Mouse (Mus musculus) hindbrain, embryonic 12.5 days (tissue): Measurements from ENCODE around the gene Aebp1. TPM values are rescaled to one million over a fixed set of nuclear protein-coding genes. Genes with fewer than 3 reads are reported as not detected.

ENCODE experiments used
- ATAC-seq: fragments of 200-750 bp; cut with Nextera tagmentation; 2 replicates; pipeline ENCODE4 v1.8.0; 2017; ENCODE audit warnings: moderate TSS enrichment; ENCODE audit not compliant: low FRiP score
- H3K27ac ChIP-seq: fragments of 300-500 bp; sonication (generic); 2 replicates; pipeline ENCODE4 v1.5.1; 2016; ENCODE audit warnings: mild to moderate bottlenecking
- H3K27me3 ChIP-seq: fragments of 300-500 bp; sonication (generic); 2 replicates; pipeline ENCODE4 v1.6.1; 2016; ENCODE audit warnings: mild to moderate bottlenecking
- H3K36me3 ChIP-seq: fragments of 300-500 bp; sonication (generic); 2 replicates; pipeline ENCODE4 v1.6.1; 2016; ENCODE audit warnings: mild to moderate bottlenecking
- H3K4me1 ChIP-seq: fragments of 300-500 bp; sonication (generic); 2 replicates; pipeline ENCODE4 v1.6.1; 2016
- H3K4me2 ChIP-seq: fragments of 300-500 bp; sonication (generic); replicated peaks from 2 replicates; pipeline ENCODE4 v1.6.1; 2016; ENCODE audit warnings: mild to moderate bottlenecking
- H3K4me3 ChIP-seq: fragments of 300-500 bp; sonication (generic); 2 replicates; pipeline ENCODE4 v1.5.1; 2016; ENCODE audit warnings: mild to moderate bottlenecking
- H3K9ac ChIP-seq: fragments of 300-500 bp; sonication (generic); 2 replicates; pipeline ENCODE4 v1.6.1; 2016; ENCODE audit warnings: mild to moderate bottlenecking, moderate library complexity
- H3K9me3 ChIP-seq: fragments of 300-500 bp; sonication (generic); replicated peaks from 2 replicates; pipeline ENCODE4 v1.6.1; 2016; ENCODE audit warnings: mild to moderate bottlenecking
- WGBS: fragments of 180-500 bp; shearing (Covaris S2); methylation state at CpG from one replicate; pipeline ENCODE4 v1.1.7; 2016; 5-methylcytosine and 5-hydroxymethylcytosine counted together
- polyA plus RNA-seq: library from polyadenylated mRNA; unstranded; fragments of >200 nt; fragmentation: Nextera tagmentation; extraction: Ambion mirVana; gene quantifications from 2 replicates; pipeline ENCODE4 v1.2.1, GENCODE M21; 2016

Aebp1 gene
- polyA plus RNA-seq, 1 experiment from 2014 or later = 41.4 TPM

GRCm38 (mm10) chr11:5841751-5842150, 20.0 kb upstream of the Aebp1 start:
- Histone ChIP-seq H3K4me3 (no peak overlapping the region), H3K4me1 (peaks cover 5% of the 10 kb centered on the region), H3K27me3 (no peaks in the 10 kb centered on the region), H3K9me3 (no peaks in the 10 kb centered on the region), H3K27ac (no peak overlapping the region), H3K4me2 (no peak overlapping the region), H3K9ac (no peak overlapping the region), H3K36me3 (no peaks in the 10 kb centered on the region)
- ATAC-seq = no peak
- 90% methylated on average over 2 of the region's 2 CpGs for WGBS

- no peak overlapping the region for H3K27ac ChIP-seq
- H3K4me1 ChIP-seq = no peaks in the 10 kb centered on the region
- H3K27me3 ChIP-seq = no peaks in the 10 kb centered on the region
- H3K36me3 ChIP-seq = no peaks in the 10 kb centered on the region
- no peak overlapping the region for H3K9ac ChIP-seq
- no peak for ATAC-seq
- WGBS = 83% methylated on average over 3 of the region's 3 CpGs
- H3K9me3 ChIP-seq = no peaks in the 10 kb centered on the region
- no peak overlapping the region for H3K4me2 ChIP-seq
- no peak overlapping the region for H3K4me3 ChIP-seq
Measured at GRCm38 (mm10) chr11:5843131-5843530, 18.6 kb upstream of the Aebp1 start.

GRCm38 (mm10) chr11:5846639-5847345, 15.0 kb upstream of the Aebp1 start:
- WGBS = 70% methylated on average over 7 of the region's 7 CpGs
- Histone ChIP-seq H3K9me3 (no peaks in the 10 kb centered on the region), H3K4me1 (peaks cover 8% of the 10 kb centered on the region), H3K27me3 (no peaks in the 10 kb centered on the region), H3K4me2 (no peak overlapping the region), H3K4me3 (no peak overlapping the region), H3K36me3 (no peaks in the 10 kb centered on the region), H3K27ac (no peak overlapping the region), H3K9ac (no peak overlapping the region)
- no peak for ATAC-seq

- Histone ChIP-seq H3K27me3 (no peaks in the 10 kb centered on the region), H3K4me3 (no peak overlapping the region), H3K4me1 (peaks cover 8% of the 10 kb centered on the region), H3K9ac (no peak overlapping the region), H3K9me3 (no peaks in the 10 kb centered on the region), H3K27ac (no peak overlapping the region), H3K36me3 (no peaks in the 10 kb centered on the region), H3K4me2 (no peak overlapping the region)
- ATAC-seq = no peak
- 57% methylated on average over 6 of the region's 6 CpGs for WGBS
Measured at GRCm38 (mm10) chr11:5848741-5849140, 13.0 kb upstream of the Aebp1 start.

- H3K4me3 ChIP-seq = no peak overlapping the region
- no peaks in the 10 kb centered on the region for H3K36me3 ChIP-seq
- H3K9ac ChIP-seq = no peak overlapping the region
- peaks cover 8% of the 10 kb centered on the region for H3K4me1 ChIP-seq
- H3K27ac ChIP-seq = no peak overlapping the region
- 79% methylated on average over 2 of the region's 2 CpGs for WGBS
- no peaks in the 10 kb centered on the region for H3K27me3 ChIP-seq
- H3K9me3 ChIP-seq = no peaks in the 10 kb centered on the region
- ATAC-seq = no peak
- no peak overlapping the region for H3K4me2 ChIP-seq
Measured at GRCm38 (mm10) chr11:5849316-5849715, 12.4 kb upstream of the Aebp1 start.

GRCm38 (mm10) chr11:5850452-5850851, 11.3 kb upstream of the Aebp1 start:
- peaks cover 8% of the 10 kb centered on the region for H3K4me1 ChIP-seq
- H3K27ac ChIP-seq = no peak overlapping the region
- H3K4me3 ChIP-seq = no peak overlapping the region
- 74% methylated on average over 5 of the region's 5 CpGs for WGBS
- H3K36me3 ChIP-seq = no peaks in the 10 kb centered on the region
- no peaks in the 10 kb centered on the region for H3K9me3 ChIP-seq
- ATAC-seq = no peak
- H3K9ac ChIP-seq = no peak overlapping the region
- no peak overlapping the region for H3K4me2 ChIP-seq
- H3K27me3 ChIP-seq = no peaks in the 10 kb centered on the region

GRCm38 (mm10) chr11:5851021-5851736, 10.6 kb upstream of the Aebp1 start:
- Histone ChIP-seq H3K4me2 (no peak overlapping the region), H3K36me3 (no peaks in the 10 kb centered on the region), H3K27me3 (no peaks in the 10 kb centered on the region), H3K4me1 (peaks cover 12% of the 10 kb centered on the region), H3K9ac (no peak overlapping the region), H3K4me3 (no peak overlapping the region), H3K9me3 (no peaks in the 10 kb centered on the region), H3K27ac (no peak overlapping the region)
- ATAC-seq = no peak
- 54% methylated on average over 4 of the region's 4 CpGs for WGBS

- no peaks in the 10 kb centered on the region for H3K9me3 ChIP-seq
- H3K36me3 ChIP-seq = no peaks in the 10 kb centered on the region
- no peak overlapping the region for H3K9ac ChIP-seq
- H3K4me1 ChIP-seq = peaks cover 12% of the 10 kb centered on the region
- no peak for ATAC-seq
- WGBS = 56% methylated on average over 1 of the region's 1 CpGs
- H3K27me3 ChIP-seq = no peaks in the 10 kb centered on the region
- H3K4me3 ChIP-seq = no peak overlapping the region
- H3K27ac ChIP-seq = no peak overlapping the region
- H3K4me2 ChIP-seq = no peak overlapping the region
Measured at GRCm38 (mm10) chr11:5852314-5852713, 9.4 kb upstream of the Aebp1 start.

- Histone ChIP-seq H3K27me3 (peaks cover 9% of the 10 kb centered on the region), H3K4me2 (no peak overlapping the region), H3K36me3 (no peaks in the 10 kb centered on the region), H3K9ac (no peak overlapping the region), H3K4me3 (no peak overlapping the region), H3K27ac (no peak overlapping the region), H3K9me3 (no peaks in the 10 kb centered on the region), H3K4me1 (peaks cover 4% of the 10 kb centered on the region; the same call in 1 of the 2 replicates)
- no peak for ATAC-seq
Measured at GRCm38 (mm10) chr11:5855481-5855880, 6.3 kb upstream of the Aebp1 start.

GRCm38 (mm10) chr11:5855902-5856301, 5.8 kb upstream of the Aebp1 start:
- H3K9ac ChIP-seq = no peak overlapping the region
- no peak for ATAC-seq
- H3K4me2 ChIP-seq = no peak overlapping the region
- no peak overlapping the region for H3K27ac ChIP-seq
- no peaks in the 10 kb centered on the region for H3K36me3 ChIP-seq
- no peaks in the 10 kb centered on the region for H3K9me3 ChIP-seq
- H3K27me3 ChIP-seq = peaks cover 13% of the 10 kb centered on the region
- WGBS = 39% methylated on average over 7 of the region's 7 CpGs
- no peak overlapping the region for H3K4me3 ChIP-seq
- H3K4me1 ChIP-seq = peaks cover 4% of the 10 kb centered on the region; the same call in 1 of the 2 replicates

GRCm38 (mm10) chr11:5856479-5857130, 5.1 kb upstream of the Aebp1 start:
- no peak for ATAC-seq
- Histone ChIP-seq H3K4me3 (no peak overlapping the region), H3K4me2 (no peak overlapping the region), H3K27me3 (peaks cover 20% of the 10 kb centered on the region), H3K9me3 (no peaks in the 10 kb centered on the region), H3K36me3 (no peaks in the 10 kb centered on the region), H3K27ac (no peak overlapping the region), H3K9ac (no peak overlapping the region), H3K4me1 (peaks cover 9% of the 10 kb centered on the region)
- WGBS = 74% methylated on average over 8 of the region's 8 CpGs

- H3K27me3 ChIP-seq = peaks cover 41% of the 10 kb centered on the region
- WGBS = 86% methylated on average over 1 of the region's 1 CpGs
Measured at GRCm38 (mm10) chr11:5858723-5859122, 3.0 kb upstream of the Aebp1 start.

More at GRCm38 (mm10) chr11:5858723-5859122, 3.0 kb upstream of the Aebp1 start:
- ATAC-seq = no peak
- Histone ChIP-seq H3K27ac (no peak overlapping the region), H3K9ac (no peak overlapping the region), H3K4me1 (peaks cover 23% of the 10 kb centered on the region), H3K9me3 (no peaks in the 10 kb centered on the region), H3K4me3 (no peak overlapping the region), H3K36me3 (no peaks in the 10 kb centered on the region), H3K4me2 (no peak overlapping the region)
